Mouse (Mus musculus) heart, embryonic 10.5 days (tissue): Measurements from ENCODE around the gene Ahcyl1. TPM values are rescaled to one million over a fixed set of nuclear protein-coding genes. Genes with fewer than 3 reads are reported as not detected.

Experiments used
- DNase-seq: peaks from one replicate; pipeline ENCODE4 v3.0.0-alpha.2; 2017; ENCODE audit warnings: low spot score
- H3K27ac ChIP-seq: fragments of 300-500 bp; sonication (generic); 2 replicates; pipeline ENCODE4 v1.5.1; 2016; ENCODE audit warnings: mild to moderate bottlenecking
- H3K27me3 ChIP-seq: fragments of 300-500 bp; sonication (generic); 2 replicates; pipeline ENCODE4 v1.6.1; 2016; ENCODE audit warnings: mild to moderate bottlenecking; ENCODE audit not compliant: poor library complexity, insufficient read depth, severe bottlenecking
- H3K36me3 ChIP-seq: fragments of 300-500 bp; sonication (generic); 2 replicates; pipeline ENCODE4 v1.6.1; 2016; ENCODE audit warnings: mild to moderate bottlenecking, moderate library complexity
- H3K4me1 ChIP-seq: fragments of 300-500 bp; sonication (generic); 2 replicates; pipeline ENCODE4 v1.6.1; 2016; ENCODE audit warnings: mild to moderate bottlenecking
- H3K4me3 ChIP-seq: fragments of 300-500 bp; sonication (generic); 2 replicates; pipeline ENCODE4 v1.5.1; 2016; ENCODE audit warnings: mild to moderate bottlenecking, moderate library complexity
- H3K9me3 ChIP-seq: fragments of 300-500 bp; sonication (generic); 2 replicates; pipeline ENCODE4 v1.6.1; 2016; ENCODE audit warnings: mild to moderate bottlenecking, moderate library complexity
- WGBS: fragments of 180-500 bp; shearing (Covaris S2); methylation state at CpG from one replicate; pipeline ENCODE4 v1.1.7; 2016; 5-methylcytosine and 5-hydroxymethylcytosine counted together
- polyA plus RNA-seq: library from polyadenylated mRNA; unstranded; fragments of >200 nt; fragmentation: Nextera tagmentation; extraction: Ambion mirVana; gene quantifications from 2 replicates; pipeline ENCODE4 v1.2.1, GENCODE M21; 2016

Ahcyl1 gene
- polyA plus RNA-seq, 1 experiment from 2014 or later = 71.8 TPM

DNA sequence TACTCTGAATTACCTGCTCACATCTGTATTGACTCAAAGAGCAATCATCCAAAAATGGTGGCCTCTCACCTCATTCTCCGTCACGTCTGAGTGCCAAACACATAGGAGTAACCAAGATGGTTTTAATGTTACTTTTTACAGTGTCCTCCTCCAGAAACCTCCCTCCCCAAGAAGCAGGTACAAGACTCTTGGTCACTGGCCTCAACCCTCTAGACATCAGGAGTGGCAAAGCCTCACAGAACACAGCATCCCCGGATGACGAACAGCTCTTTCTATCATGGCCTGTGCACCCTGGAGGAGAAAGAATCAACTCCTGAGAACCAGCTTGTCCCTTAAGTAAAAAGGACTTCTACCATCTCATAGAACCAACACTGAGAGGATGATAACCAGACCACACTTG, 63.6 kb downstream of the Ahcyl1 start:
- DNase-seq = peak; percentile 58
- Histone ChIP-seq H3K36me3 (peaks cover 12% of the 10 kb centered on the region), H3K27me3 (no peaks in the 10 kb centered on the region), H3K4me3 (no peak overlapping the region), H3K9me3 (no peaks in the 10 kb centered on the region), H3K27ac (no peak overlapping the region), H3K4me1 (peaks cover 21% of the 10 kb centered on the region)
- WGBS = 90% methylated on average over 4 of the region's 4 CpGs

DNA sequence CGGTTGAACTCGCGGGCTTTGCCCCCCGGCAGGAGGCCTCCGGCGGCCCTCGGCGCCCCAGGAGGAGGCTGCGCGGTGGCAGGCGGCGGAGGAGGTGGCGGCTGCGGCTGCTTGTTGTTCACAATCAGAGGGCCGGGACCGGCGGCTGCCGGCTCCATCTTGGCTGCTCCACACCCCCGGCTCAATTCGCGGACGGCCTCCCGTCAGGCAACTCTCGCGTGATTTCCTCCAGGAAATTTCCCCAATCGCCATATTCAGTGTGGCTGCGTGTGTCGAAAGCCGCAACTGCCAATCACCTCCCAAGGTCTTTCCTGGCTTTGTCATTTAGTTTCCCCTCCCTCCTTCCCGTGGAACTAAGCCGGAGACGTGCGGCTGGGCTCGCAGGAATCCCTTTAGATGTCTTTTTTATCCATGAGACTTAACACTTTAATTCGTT, 64.8 kb downstream of the Ahcyl1 start, which contains the start of gene Strip1:
TSS of gene Strip1 (minus strand) at position 172 of the 436 bp plus-strand sequence.
- WGBS = under 1% methylated on average over 35 of the region's 35 CpGs
- peak; percentile 98 for DNase-seq
- H3K27me3 ChIP-seq = no peaks in the 10 kb centered on the region
- H3K27ac ChIP-seq = peak within 1 kb of the TSS; percentile 99
- no peaks in the 10 kb centered on the region for H3K9me3 ChIP-seq
- peaks cover 25% of the 10 kb centered on the region for H3K36me3 ChIP-seq
- H3K4me1 ChIP-seq = peaks cover 21% of the 10 kb centered on the region
- H3K4me3 ChIP-seq = peak within 1 kb of the TSS; percentile 99

DNA sequence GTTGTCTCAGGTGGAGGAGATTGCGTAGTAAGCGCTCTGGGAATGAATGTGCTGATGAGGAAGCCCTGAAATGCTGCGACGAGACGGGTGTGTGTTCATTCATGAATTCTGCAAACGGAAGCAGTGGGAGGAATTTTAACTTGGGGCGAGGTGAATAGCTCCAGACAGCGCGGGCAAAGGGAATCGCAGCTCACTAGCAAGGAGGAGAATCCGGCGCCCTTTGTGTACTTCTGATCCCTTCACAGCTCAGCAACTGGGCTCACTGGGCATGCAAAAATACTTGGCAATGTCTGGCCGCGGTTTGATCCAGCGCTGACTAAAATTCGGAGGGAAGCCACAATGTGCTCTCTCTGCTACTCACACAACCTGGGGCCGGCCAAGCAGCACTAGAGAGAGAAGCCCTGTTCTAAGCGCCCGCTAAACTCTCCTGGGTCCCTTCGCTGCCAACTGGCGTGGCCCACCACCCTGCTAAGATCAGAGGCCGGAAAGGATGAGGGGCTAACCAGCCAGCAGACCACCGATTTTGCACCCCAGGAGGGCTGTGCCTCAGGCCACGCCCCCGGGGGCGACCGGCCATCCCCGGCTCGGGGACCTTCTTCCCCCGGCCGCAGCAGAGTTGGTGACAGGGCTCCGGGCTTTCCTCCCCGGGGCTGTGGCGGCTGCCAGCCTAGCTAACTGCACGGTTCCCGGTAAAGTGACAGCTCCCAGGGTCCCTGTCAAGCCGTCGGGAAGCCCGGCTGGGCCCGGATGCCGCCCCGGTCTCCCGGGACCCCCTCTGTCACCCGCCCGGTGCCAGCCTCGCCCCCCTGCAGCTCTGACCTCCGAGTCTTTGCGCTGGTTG, 65.5 kb downstream of the Ahcyl1 start, which contains the start of gene Gm10961:
TSS of gene Gm10961 (plus strand) at position 641 of the 841 bp plus-strand sequence.
- Histone ChIP-seq H3K27ac (peak within 1 kb of the TSS; percentile 99), H3K36me3 (peaks cover 31% of the 10 kb centered on the region), H3K4me1 (peaks cover 16% of the 10 kb centered on the region), H3K9me3 (no peaks in the 10 kb centered on the region), H3K4me3 (peak within 1 kb of the TSS; percentile 99), H3K27me3 (no peaks in the 10 kb centered on the region)
- DNase-seq = peak; percentile 76
- under 1% methylated on average over 48 of the region's 48 CpGs for WGBS

DNA sequence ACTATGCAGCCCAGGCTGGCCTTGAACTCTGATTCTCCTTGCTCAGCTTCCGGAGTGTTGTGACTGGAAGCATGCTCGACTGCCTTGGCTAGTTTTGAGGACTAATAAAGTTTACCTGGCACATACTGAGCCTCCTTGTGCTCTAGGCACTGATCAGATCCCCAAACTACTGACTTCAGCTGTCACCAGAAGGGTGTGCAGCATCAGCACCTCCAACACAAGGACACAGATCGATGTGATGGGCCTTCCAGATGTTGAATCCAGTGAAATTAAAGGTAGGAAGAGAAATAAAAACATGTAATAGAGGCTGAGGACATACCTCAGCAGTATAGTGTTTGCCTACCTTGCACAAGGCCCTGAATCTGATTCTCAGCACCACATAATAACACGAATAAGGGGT, 66.9 kb downstream of the Ahcyl1 start:
- 95% methylated on average over 4 of the region's 4 CpGs for WGBS
- Histone ChIP-seq H3K9me3 (no peaks in the 10 kb centered on the region), H3K27ac (no peak overlapping the region), H3K4me1 (peaks cover 14% of the 10 kb centered on the region), H3K36me3 (peaks cover 46% of the 10 kb centered on the region), H3K27me3 (no peaks in the 10 kb centered on the region), H3K4me3 (no peak overlapping the region)
- peak; percentile 24 for DNase-seq

DNA sequence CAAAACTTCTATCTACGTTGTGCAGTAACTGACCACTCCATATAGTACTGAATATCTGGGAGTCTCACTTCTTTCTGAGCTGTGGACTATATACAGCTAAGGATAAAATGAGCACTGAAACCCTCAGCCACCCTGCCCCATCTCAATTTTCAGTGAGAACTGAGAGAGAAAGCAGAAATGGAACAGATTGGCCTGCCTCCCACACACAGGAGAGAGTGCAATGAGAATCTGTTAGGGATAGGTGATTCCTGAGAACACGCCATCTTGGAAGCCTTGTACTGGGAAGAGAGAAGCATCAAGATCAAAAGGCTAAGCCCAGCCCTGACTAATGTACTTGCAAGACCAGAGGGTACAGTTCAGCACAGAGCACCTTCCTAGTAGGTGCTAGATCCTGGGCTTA, 67.8 kb downstream of the Ahcyl1 start:
- H3K9me3 ChIP-seq = no peaks in the 10 kb centered on the region
- H3K36me3 ChIP-seq = peaks cover 55% of the 10 kb centered on the region
- no peaks in the 10 kb centered on the region for H3K27me3 ChIP-seq
- WGBS = 96% methylated on average over 2 of the region's 2 CpGs
- no peak overlapping the region for H3K27ac ChIP-seq
- peak; percentile 24 for DNase-seq
- no peak overlapping the region for H3K4me3 ChIP-seq
- H3K4me1 ChIP-seq = peaks cover 14% of the 10 kb centered on the region

DNA sequence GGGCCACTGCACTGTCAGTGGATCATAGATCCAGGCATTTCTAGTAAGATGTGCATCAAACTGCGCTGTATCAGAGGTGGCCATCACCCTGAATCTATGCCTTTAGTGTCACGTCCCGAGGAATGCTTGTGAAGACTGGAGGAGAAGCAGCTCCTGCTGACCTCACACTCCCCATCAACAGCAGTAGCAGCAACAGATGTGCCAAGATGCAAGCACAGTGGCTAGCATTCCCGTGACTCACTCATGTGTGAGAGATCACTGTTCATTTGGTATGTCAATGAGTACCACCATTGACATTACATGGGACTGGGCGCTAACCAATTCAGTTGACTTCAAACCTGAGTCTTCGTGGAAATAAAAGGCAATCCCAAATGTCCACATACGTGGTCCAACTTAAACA, 68.7 kb downstream of the Ahcyl1 start:
- peak; percentile 58 for DNase-seq
- H3K4me1 ChIP-seq = peaks cover 14% of the 10 kb centered on the region
- 91% methylated on average over 7 of the region's 7 CpGs for WGBS
- no peaks in the 10 kb centered on the region for H3K27me3 ChIP-seq
- peaks cover 64% of the 10 kb centered on the region for H3K36me3 ChIP-seq
- no peak overlapping the region for H3K4me3 ChIP-seq
- H3K9me3 ChIP-seq = no peaks in the 10 kb centered on the region
- no peak overlapping the region for H3K27ac ChIP-seq

DNA sequence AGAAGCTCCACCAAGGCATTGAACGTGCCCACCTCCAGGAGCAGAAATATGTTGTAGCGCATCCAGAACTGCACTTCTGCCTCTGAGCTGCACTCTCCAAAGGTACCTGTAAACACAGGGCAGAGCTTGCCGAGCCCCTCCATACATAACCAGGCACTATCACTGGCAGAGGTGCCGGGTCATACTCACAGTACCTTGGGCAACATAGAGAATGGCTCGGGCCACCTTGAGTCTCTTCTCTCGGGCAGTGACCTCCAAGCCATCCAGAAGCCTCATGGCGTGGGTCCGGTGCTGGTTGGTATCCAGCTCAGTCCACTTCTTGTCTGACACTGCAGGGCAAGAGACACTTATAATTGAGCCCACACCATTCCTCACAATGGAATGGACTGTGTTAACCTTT, 69.6 kb downstream of the Ahcyl1 start:
- Histone ChIP-seq H3K27ac (no peak overlapping the region), H3K4me3 (no peak overlapping the region), H3K4me1 (peaks cover 14% of the 10 kb centered on the region), H3K9me3 (no peaks in the 10 kb centered on the region), H3K27me3 (no peaks in the 10 kb centered on the region), H3K36me3 (peaks cover 73% of the 10 kb centered on the region)
- 90% methylated on average over 8 of the region's 8 CpGs for WGBS
- DNase-seq = peak; percentile 42

DNA sequence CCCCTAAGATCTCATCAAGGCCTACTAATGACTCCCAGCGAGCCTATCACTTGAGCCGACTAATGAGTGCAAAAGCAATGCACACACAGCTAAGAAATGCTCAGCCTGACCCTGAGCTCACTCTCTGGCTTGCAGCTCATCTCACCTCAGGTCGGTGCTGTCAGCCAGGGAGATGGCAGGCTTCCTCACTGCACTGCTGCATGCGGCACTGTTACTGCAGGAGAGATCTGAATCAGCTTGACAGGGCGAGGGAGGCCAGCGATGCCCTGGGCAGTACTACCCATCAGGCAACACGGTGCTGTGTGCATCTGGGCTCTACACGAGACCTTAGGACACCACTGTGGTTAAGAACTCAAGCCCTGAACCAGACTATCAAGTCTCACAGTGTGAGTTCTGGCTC, 70.8 kb downstream of the Ahcyl1 start:
- Histone ChIP-seq H3K9me3 (no peaks in the 10 kb centered on the region), H3K36me3 (peaks cover 85% of the 10 kb centered on the region), H3K27ac (no peak overlapping the region), H3K4me3 (no peak overlapping the region), H3K4me1 (peaks cover 12% of the 10 kb centered on the region), H3K27me3 (no peaks in the 10 kb centered on the region)
- 91% methylated on average over 8 of the region's 8 CpGs for WGBS
- DNase-seq = peak; percentile 68

DNA sequence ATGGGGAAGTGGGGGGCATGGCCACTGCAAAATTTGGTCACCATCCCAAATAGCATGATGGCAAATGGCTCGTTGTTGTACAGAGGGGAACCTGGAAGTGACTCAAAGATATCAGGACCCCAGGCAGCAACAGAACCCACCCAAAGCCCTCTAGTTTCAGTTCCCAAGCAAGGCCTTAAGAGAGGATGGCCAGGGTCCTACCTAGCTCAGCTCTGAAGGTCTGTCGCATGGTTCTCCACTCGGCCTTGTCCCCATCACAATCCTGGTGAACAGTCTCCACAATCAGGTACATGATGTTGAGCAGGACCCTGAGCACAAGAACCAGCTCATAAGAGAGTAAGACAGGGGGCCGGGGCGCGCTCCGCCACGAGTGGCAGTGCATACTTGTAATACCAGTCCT, 71.9 kb downstream of the Ahcyl1 start:
- Histone ChIP-seq H3K9me3 (no peaks in the 10 kb centered on the region), H3K36me3 (peaks cover 90% of the 10 kb centered on the region), H3K4me3 (no peak overlapping the region), H3K27me3 (no peaks in the 10 kb centered on the region), H3K27ac (no peak overlapping the region), H3K4me1 (peaks cover 6% of the 10 kb centered on the region; the same call in 1 of the 2 replicates)
- WGBS = 95% methylated on average over 8 of the region's 8 CpGs
- DNase-seq = peak; percentile 58

DNA sequence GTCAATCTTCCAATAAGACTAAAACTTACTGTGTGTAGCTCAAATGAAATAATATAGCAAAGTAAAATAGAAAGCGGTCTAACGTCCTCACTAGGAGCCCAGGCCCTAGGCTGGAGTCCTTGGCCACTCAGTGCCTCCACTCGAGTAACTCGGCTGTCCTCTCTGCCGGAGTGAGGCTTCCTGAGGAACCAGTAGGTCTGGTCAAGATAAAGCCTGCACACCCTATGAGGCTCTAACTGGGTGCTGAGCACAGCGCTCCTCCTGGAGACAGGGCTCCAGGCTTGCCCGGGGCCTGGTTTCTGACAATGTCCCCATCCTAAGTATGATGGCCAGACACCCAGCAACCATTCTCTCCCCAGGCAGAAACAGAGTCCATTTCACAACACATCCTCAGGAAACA, 73.8 kb downstream of the Ahcyl1 start:
- Histone ChIP-seq H3K4me1 (peaks cover 6% of the 10 kb centered on the region; the same call in 1 of the 2 replicates), H3K9me3 (no peaks in the 10 kb centered on the region), H3K36me3 (peaks cover 97% of the 10 kb centered on the region), H3K4me3 (no peak overlapping the region), H3K27ac (no peak overlapping the region), H3K27me3 (no peaks in the 10 kb centered on the region)
- peak; percentile 50 for DNase-seq
- WGBS = 89% methylated on average over 7 of the region's 7 CpGs

DNA sequence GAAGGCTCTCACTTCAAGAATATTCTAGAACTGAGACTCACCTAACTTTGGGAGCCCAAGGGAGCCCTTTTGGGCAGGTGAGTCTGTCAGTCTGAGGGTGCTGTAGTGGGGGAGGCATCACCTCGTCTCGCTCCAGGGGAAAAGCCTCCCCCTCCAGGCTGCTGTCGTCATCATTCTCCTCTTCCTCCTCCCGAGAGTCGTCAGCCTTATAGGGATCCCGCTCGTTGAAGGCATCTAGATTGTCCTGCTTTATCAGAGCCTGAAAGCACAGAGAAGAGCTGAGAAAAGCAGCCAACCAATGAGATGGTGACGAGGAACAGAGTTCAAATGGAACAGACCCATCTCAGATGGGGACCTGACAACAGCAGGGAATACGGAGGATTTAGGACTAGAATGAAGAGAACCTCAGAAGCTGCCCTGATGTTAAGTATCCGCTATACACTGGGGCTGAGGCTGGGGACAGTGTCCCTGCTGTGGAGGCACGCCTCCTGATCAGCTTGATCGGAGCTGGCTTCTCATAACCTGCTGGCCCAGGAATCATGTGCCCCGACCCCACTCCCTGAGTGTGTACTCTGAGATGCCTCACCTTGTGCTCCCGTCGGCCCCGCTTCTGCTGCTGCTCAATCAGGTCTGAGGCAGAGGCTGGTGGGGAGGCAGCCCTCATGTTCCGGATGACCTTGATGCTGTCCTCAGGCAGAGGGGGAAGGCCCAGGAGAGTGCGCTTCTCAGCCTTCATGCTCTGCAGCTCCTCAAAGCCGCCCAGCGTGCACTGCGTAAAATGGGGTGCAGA, 74.9 kb downstream of the Ahcyl1 start:
- no peaks in the 10 kb centered on the region for H3K9me3 ChIP-seq
- H3K27me3 ChIP-seq = no peaks in the 10 kb centered on the region
- no peak overlapping the region for H3K4me3 ChIP-seq
- H3K4me1 ChIP-seq = peaks cover 6% of the 10 kb centered on the region; the same call in 1 of the 2 replicates
- H3K27ac ChIP-seq = no peak overlapping the region; the same call in 1 of the 2 replicates
- H3K36me3 ChIP-seq = peaks cover 97% of the 10 kb centered on the region
- DNase-seq = peak; percentile 75
- WGBS = 87% methylated on average over 21 of the region's 21 CpGs

DNA sequence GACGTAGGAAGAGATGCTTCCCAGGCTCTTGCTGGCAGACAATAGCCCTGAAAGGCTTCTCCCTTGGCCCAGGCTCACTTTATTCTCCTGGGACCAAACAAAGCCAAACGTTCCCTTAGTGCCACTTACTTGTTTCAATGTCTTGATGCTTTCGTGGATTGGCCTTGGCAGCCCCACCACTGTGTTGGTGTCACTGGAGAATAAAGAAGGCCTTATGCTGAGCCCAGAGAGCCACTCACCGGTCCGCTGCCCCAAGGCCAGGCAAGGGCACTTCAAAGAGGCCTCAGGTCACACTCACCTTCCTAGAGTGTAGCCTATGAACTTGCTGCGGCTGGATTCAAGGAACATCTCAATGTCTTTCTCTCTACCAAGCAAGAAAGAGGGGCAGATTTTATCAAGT, 76.4 kb downstream of the Ahcyl1 start:
- Histone ChIP-seq H3K9me3 (no peaks in the 10 kb centered on the region), H3K27ac (no peak overlapping the region), H3K4me1 (peaks cover 6% of the 10 kb centered on the region; the same call in 1 of the 2 replicates), H3K36me3 (peaks cover 97% of the 10 kb centered on the region), H3K4me3 (no peak overlapping the region), H3K27me3 (no peaks in the 10 kb centered on the region)
- WGBS = 94% methylated on average over 6 of the region's 6 CpGs
- peak; percentile 38 for DNase-seq

DNA sequence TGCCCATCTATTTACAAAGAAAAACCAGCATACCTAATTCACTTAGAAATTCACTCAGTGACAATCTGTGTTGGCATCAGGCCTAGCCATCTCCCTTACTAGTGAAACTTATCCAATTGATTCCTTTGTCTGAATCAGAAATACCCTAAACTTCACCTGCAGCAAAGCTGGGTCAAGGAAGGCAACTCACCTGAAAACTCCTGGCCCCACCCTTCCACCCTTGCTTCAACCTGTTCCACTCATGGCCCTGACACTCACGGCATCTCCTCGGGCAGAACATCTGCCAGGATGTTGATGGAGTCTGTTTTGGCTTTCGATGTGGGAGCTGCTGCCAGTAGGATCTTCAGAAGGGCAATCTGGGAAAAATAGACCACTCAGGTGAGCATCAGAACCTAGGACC, 78.6 kb downstream of the Ahcyl1 start:
- no peaks in the 10 kb centered on the region for H3K27me3 ChIP-seq
- H3K4me1 ChIP-seq = peaks cover 6% of the 10 kb centered on the region; the same call in 1 of the 2 replicates
- H3K27ac ChIP-seq = no peak overlapping the region
- no peak for DNase-seq
- H3K9me3 ChIP-seq = no peaks in the 10 kb centered on the region
- 97% methylated on average over 3 of the region's 3 CpGs for WGBS
- no peak overlapping the region for H3K4me3 ChIP-seq
- H3K36me3 ChIP-seq = peaks cover 97% of the 10 kb centered on the region
